Mouse (Mus musculus) left cerebral cortex, postnatal 10 days (tissue): ENCODE measurements at regions not wholly inside any gene's neighbourhood (a gene's known extent, or its start where the extent isn't known, plus 50 kb on each side); places are given as distances from the start of the nearest gene placed in this dataset.

Experiments
- DNase-seq, 2 experiments: peaks; one replicate each; pipeline ENCODE4 v3.0.0; 2021 to 2022; ENCODE audit warnings: low spot score in 2 of 2, mixed read lengths in 1 of 2; ENCODE audit errors: extremely low spot score in 1 of 2
- intact Hi-C: fragments of 180-260 bp; cut with DNase I; formaldehyde crosslinking; loops from one replicate; pipeline ENCODE4 v1.15.1; 2025

DNA sequence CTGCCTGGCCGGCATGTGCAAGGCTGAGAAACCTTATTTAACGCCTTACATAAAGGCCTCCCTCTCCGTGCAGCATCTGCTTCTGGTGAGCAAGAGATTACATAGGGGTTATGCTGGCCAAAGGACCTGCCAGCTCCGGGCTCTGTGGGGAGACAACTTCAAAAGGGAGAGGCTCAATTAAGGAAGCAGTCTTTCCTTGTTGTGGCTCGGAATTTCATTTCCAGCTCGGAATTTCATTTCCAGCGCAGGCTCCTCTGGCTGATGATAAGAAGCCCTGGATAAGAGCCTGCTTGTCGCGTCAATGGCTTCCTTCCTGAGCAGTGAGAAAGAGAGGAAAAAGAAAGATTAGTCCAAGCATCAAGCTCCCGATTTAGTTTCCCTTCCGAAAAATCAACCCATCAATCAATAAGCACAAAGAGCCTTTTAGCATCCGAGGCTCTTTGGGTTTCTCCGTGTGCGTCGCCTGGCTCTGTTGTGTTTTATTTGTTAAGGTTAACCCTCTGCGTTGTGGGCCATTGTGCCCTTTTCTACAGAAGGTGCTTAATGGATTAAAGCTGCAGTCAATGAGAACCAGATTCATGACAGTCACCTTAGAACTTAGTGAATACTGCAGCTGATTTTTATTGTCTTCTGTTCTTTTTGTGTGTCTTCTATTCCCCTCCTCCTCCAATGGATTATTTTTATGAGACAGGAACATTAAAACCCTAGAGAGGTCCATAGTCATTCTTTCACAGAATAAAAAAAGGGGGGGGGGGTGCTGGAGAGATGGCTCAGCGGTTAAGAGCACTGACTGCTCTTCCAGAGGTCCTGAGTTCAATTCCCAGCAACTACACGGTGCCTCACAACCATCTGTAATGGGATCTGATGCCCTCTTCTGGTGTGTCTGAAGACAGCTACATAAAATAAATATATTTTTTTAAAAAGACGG lies 218.3 kb downstream of the Myo1b start:
- intact Hi-C loops = no loop called here
- DNase-seq = peak in 1 of 2 experiments; percentile 32

DNA sequence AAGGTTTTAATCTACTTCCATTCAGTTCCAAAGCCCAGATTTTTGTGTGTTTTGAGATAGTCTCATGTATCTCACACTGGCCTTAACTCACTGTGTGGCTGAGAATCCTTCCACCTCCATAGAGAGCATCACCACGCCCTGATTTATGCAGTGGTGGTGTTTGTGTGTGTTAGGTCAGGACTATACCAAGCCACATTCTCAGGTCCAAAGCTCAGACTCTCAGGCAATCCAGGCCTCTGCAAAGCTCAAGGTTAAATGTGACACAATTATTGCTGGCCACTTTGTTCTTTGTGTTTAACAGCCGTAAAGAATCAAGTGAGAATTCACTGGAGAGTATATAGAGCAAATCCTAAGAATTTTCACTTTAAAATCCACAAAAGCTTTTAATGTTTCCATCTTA lies 218.2 kb upstream of the Nabp1 start:
- DNase-seq = no peak
- intact Hi-C loops = no loop called here

- intact Hi-C loops = no loop called here
- no peak for DNase-seq
Observed at GRCm38 (mm10) chr1:51690878-51691277, 212.7 kb upstream of the Nabp1 start.

GRCm38 (mm10) chr1:51689461-51690223 lies 211.4 kb upstream of the Nabp1 start:
- intact Hi-C loops = no loop called here
- DNase-seq = peak in 1 of 2 experiments; percentile 73

- DNase-seq = no peak
- intact Hi-C loops = no loop called here
Observed at GRCm38 (mm10) chr1:51688946-51689345, 210.7 kb upstream of the Nabp1 start.

- intact Hi-C loops = no loop called here
- DNase-seq = no peak
Observed at GRCm38 (mm10) chr1:51688224-51688545, 210.0 kb upstream of the Nabp1 start.

DNA sequence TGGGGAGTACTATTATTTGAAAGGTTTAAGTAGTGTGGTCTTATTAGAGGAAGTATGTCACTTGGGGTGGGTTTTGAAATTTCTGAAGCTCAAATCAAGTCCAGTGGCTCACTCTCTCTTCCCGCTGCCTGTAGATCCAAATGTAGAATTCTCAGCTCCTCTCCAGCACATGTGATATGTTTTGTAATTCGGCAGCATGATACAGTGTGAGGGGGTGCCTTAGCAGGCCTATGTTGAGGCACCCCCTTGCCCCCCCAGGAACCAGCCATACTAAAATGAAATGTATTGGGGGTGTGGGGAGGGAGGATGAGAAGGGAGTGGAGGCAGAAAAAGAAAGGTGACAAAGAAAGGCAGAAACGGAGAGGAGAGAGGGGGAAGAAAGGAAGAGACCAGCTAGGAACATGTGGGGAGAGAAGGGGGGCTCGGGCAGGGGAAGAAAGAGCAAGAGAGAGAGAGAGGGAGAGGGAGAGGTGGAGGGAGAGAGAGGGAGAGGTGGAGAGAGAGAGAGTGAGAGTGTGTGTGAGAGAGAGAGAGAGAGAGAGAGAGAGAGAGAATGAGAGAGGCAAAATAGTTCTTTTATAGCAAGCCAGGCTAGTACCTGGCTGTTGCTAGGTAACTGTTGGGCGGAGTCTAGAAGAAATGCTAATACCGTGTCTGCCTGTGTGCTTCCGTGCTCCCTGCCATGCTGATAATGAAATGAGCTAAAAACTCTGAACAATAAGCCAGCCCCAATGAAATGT lies 209.4 kb upstream of the Nabp1 start:
- no peak for DNase-seq
- intact Hi-C loops = no loop called here

GRCm38 (mm10) chr1:51686759-51687158 lies 208.5 kb upstream of the Nabp1 start:
- no peak for DNase-seq
- intact Hi-C loops = no loop called here

- intact Hi-C loops = no loop called here
- no peak for DNase-seq
Observed at GRCm38 (mm10) chr1:51682273-51682672, 204.0 kb upstream of the Nabp1 start.

DNA sequence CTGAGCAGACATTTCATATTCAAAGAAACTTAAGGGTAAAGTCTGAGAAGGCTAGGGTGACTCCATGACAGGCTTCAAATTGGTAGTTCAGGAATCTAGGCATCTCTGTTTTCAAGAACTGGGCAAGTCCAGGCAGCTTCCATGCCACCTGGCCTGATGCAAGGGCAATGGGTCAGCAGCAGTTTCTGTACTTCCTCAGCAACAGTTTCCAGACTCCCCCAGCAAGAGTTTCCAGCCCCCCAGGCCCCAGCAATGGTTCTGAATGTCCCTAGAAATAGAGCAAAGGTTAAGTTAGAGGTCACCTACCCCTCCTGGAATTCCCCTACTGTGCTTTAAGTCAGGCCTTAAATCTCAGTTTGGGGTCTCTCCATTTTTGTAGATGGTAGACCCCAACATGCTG lies 203.6 kb upstream of the Nabp1 start:
- intact Hi-C loops = no loop called here

GRCm38 (mm10) chr1:51680725-51681124 lies 202.5 kb upstream of the Nabp1 start:
- DNase-seq = no peak
- intact Hi-C loops = no loop called here

More for the DNA sequence above, 203.6 kb upstream of the Nabp1 start:
- no peak for DNase-seq

DNA sequence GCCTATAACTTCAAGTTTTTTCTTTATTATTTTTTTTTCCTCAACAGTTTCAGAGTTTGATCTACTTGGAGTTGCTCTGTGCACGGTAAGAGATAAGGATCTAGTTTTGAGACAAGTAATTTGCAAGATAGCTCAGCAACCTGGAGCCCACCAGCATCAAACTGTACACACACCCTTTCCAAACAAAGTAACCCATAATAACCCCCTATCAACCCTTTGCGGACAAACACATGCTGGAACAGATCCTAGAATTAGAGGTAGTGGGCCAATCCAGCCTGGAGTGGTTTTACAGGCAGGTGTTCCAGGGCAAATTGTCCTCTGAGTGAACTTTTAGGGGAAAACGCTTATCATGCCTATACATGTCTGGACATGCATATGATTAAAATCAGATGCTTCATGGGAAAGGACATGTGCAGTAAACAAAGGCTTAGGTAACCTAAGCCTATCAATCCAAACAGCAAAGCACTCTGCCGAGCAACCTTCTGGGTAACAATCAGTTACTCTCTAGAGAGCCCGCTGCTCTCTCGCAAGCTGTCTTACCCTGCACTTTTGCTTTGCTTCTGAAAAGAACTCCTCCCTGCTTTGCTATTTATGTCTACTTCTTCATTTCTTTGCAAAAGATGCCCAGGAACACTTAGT lies 200.2 kb upstream of the Nabp1 start:
- intact Hi-C loops = no loop called here
- no peak for DNase-seq

DNA sequence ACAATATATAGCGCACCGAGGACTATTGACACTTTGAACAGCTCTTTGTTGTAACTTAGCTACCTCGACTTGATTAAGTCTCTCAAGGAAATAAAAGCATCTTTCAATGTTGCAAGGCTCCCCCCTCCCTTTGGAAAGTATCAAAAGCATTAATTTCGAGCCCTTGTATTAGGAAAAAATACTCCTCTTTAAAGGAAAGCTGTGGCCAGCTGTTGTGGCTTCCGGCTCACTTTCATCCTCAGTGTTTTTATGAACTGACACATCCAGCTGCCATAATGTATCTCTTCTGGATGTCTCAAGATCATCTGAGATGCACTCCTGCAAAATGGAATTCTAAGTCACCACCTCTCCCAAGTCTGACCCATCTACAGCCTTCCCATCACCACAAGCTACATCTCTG lies 199.6 kb upstream of the Nabp1 start:
- no peak for DNase-seq
- intact Hi-C loops = no loop called here

- intact Hi-C loops = no loop called here
Observed at GRCm38 (mm10) chr1:51671691-51672090, 193.5 kb upstream of the Nabp1 start.

GRCm38 (mm10) chr1:51671287-51671686 lies 193.1 kb upstream of the Nabp1 start:
- DNase-seq = peak in 1 of 2 experiments; percentile 43
- intact Hi-C loops = no loop called here

More at GRCm38 (mm10) chr1:51671691-51672090, 193.5 kb upstream of the Nabp1 start:
- DNase-seq = no peak

DNA sequence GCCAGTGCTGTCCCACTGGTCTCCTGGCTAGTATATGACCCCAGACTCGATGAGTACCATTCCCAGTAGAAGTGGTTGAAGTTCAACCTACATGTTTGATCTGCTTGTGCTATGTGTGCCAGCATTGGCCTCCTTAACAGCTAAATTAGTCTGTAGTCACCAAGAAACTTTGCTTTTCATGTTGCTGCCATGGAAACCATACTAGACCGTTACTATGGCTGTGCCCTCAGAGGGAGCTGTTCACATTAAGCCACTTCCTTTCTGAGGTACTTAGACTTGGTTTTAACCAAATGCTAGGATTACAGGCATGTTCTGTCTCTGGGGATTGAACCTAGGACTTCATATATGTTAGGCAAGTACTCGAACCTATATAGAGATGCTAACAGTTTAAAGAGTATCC lies 191.8 kb upstream of the Nabp1 start:
- intact Hi-C loops = no loop called here
- DNase-seq = no peak

DNA sequence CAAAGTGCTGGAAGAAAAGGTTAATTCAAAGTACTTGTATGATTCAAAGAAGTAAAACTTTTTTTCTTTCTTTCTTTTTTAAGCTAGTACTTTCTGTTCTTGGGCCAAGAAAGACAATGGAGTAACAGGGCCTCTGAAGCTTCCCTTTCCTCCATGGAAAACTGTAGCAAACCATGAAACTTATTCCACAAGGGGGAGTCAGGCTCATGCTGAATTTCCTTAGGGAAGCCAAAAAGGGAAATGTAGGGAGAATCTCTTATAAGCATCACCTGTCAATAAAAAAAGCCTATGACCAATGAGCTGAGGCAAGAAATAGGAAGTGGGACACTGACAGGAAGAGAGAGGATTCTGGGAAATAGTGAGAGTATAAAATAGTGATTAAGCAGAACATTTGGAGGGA lies 190.7 kb upstream of the Nabp1 start:
- DNase-seq = no peak
- intact Hi-C loops = loop anchor here (2.0 to 5.0 kb wide), 3 partner anchors 276 to 428 kb away; no protein-coding TSS in a partner anchor

- intact Hi-C loops = no loop called here
- no peak for DNase-seq
Observed at GRCm38 (mm10) chr1:51660531-51660930, 182.3 kb upstream of the Nabp1 start.

- DNase-seq = no peak
- intact Hi-C loops = no loop called here
Observed at GRCm38 (mm10) chr1:51657203-51657602, 179.0 kb upstream of the Nabp1 start.
